Mouse (Mus musculus) forebrain, embryonic 10.5 days (tissue): ENCODE data around the gene Hcar1. TPM values are rescaled to one million over a fixed set of nuclear protein-coding genes. Genes with fewer than 3 reads are reported as not detected.

Experiments used
- DNase-seq: peaks from one replicate; pipeline ENCODE4 v3.0.0-alpha.2; 2017; ENCODE audit warnings: low spot score; ENCODE audit errors: extremely low spot score
- H3K27ac ChIP-seq: fragments of 300-500 bp; sonication (generic); 2 replicates; pipeline ENCODE4 v1.5.1; 2016; ENCODE audit warnings: mild to moderate bottlenecking
- H3K27me3 ChIP-seq: fragments of 300-500 bp; sonication (generic); 2 replicates; pipeline ENCODE4 v1.6.1; 2016; ENCODE audit warnings: mild to moderate bottlenecking; ENCODE audit not compliant: poor library complexity, severe bottlenecking
- H3K36me3 ChIP-seq: fragments of 300-500 bp; sonication (generic); replicated peaks from 2 replicates; pipeline ENCODE4 v1.6.1; 2016; ENCODE audit warnings: mild to moderate bottlenecking, moderate library complexity
- H3K4me1 ChIP-seq: fragments of 300-500 bp; sonication (generic); 2 replicates; pipeline ENCODE4 v1.6.1; 2016
- H3K4me3 ChIP-seq: fragments of 300-500 bp; sonication (generic); 2 replicates; pipeline ENCODE4 v1.5.1; 2016; ENCODE audit warnings: mild to moderate bottlenecking, moderate library complexity
- H3K9me3 ChIP-seq: fragments of 300-500 bp; sonication (generic); 2 replicates; pipeline ENCODE4 v1.6.1; 2016; ENCODE audit warnings: mild to moderate bottlenecking, moderate library complexity
- WGBS: fragments of 180-500 bp; shearing (Covaris S2); methylation state at CpG from one replicate; pipeline ENCODE4 v1.1.7; 2016; 5-methylcytosine and 5-hydroxymethylcytosine counted together
- polyA plus RNA-seq: library from polyadenylated mRNA; unstranded; fragments of >200 nt; fragmentation: Nextera tagmentation; extraction: Ambion mirVana; gene quantifications from 2 replicates; pipeline ENCODE4 v1.2.1, GENCODE M21; 2016

Hcar1 gene
- polyA plus RNA-seq, 1 experiment from 2014 or later, result not detected

DNA sequence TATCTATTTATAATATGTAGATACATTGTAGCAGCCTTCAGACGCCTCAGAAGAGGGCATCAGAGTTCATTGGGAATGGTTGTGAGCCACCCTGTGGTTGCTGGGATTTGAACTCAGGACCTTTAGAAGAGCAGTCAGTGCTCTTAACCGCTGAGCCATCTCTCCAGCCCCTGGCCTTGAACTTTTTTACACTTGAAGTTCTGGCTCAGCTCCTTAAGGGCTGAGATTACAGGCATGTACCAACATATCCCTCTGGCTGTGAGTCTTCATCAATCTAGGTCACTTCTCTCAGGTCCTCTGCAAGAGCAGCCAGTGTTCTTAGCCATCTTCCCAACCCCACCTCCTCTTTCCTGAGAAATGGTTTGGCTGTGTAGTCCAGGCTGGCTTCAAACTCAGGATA lies 10.5 kb upstream of the Hcar1 start:
- no peak overlapping the region for H3K27ac ChIP-seq
- H3K36me3 ChIP-seq, result no peaks in the 10 kb centered on the region
- H3K4me3 ChIP-seq, result no peak overlapping the region
- H3K27me3 ChIP-seq, result no peaks in the 10 kb centered on the region
- H3K9me3 ChIP-seq, result no peaks in the 10 kb centered on the region
- no peaks in the 10 kb centered on the region for H3K4me1 ChIP-seq
- WGBS, result 82% methylated on average over 2 of the region's 2 CpGs
- DNase-seq, result no peak

DNA sequence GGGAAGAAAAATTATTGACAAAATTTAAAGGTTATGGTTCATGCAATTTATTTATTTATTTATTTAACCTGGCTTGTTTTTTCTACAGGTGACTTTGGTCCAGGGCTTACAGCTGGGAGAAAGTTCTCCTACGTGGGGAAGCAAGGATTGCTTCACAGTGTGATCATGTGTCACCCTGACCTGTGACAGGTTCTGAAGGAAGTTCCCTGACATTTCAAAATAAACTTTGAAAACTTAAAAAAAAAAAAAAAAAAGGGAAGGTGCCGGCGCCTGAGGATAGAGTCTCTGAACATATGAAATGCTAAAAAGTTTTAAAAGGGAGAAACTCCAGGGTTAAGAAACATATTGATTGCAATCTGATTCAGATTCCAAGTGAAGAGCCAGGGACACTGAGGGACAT lies 6.5 kb upstream of the Hcar1 start:
- no peaks in the 10 kb centered on the region for H3K36me3 ChIP-seq
- H3K27ac ChIP-seq, result no peak overlapping the region
- no peaks in the 10 kb centered on the region for H3K27me3 ChIP-seq
- no peaks in the 10 kb centered on the region for H3K4me1 ChIP-seq
- no peak for DNase-seq
- 88% methylated on average over 3 of the region's 3 CpGs for WGBS
- no peaks in the 10 kb centered on the region for H3K9me3 ChIP-seq
- H3K4me3 ChIP-seq, result no peak overlapping the region

DNA sequence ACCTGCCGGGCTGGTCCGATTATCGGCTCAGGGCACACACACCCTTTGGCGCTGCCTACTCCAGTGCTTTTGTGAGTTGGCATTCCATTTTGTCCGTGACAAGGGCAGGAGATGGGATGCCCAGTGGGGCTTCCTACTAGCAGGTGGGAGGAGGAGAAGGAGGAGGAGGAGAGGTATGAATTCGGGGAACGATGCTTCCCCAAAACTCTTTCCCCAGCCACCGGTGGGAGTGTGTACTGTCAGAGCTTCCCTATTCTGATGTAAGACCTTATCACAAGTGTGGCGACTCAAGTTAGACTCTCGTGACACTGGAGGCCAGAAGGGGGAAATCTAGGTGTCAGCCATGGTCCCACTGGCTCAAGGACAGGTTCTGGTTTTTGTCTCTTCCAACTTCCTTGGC lies 4.5 kb upstream of the Hcar1 start:
- 85% methylated on average over 10 of the region's 10 CpGs for WGBS
- no peak for DNase-seq

DNA sequence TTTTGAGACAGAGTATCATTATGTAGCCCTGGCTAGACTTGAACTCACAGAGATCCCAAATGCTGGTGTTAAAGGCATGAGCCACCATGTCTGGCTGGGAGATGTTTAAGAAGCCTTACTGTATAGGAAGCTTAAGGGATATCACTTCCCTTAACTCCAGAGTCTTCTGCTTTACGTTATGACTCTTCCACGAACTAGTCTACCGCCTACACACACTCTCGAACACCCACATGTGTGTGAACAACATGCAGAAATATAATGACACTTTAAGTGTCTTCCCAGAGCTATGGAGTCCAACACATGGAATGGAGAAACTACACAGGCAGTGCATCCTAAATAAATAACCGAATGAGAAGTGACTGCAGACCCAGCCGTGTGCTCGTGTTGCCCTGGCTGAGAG lies 4.1 kb upstream of the Hcar1 start:
- Histone ChIP-seq H3K4me3 (no peak overlapping the region), H3K9me3 (no peaks in the 10 kb centered on the region), H3K27me3 (no peaks in the 10 kb centered on the region), H3K4me1 (no peaks in the 10 kb centered on the region), H3K27ac (no peak overlapping the region), H3K36me3 (no peaks in the 10 kb centered on the region)
- no peak for DNase-seq
- 87% methylated on average over 7 of the region's 7 CpGs for WGBS

More for the DNA sequence above, 4.5 kb upstream of the Hcar1 start:
- no peaks in the 10 kb centered on the region for H3K36me3 ChIP-seq
- no peaks in the 10 kb centered on the region for H3K4me1 ChIP-seq
- H3K27me3 ChIP-seq, result no peaks in the 10 kb centered on the region
- H3K9me3 ChIP-seq, result no peaks in the 10 kb centered on the region
- no peak overlapping the region for H3K27ac ChIP-seq
- H3K4me3 ChIP-seq, result no peak overlapping the region

DNA sequence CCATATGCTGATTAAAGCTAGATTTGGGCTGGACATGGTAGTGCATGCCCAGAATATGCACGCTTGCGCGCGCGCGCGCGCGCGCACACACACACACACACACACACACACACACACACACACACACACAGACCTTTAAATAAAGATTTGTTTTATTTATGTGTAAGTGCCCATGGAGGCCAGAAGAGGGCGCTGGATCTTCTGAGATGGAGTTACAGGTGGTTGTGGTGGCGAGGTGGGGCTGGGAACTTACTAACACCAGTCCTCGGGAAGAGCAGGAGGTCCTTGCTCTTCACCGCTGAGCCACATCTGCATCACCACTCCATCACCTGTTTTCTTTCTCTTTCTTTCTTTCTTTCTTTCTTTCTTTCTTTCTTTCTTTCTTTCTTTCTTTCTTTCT lies 958 bp upstream of the Hcar1 start:
- no peak for DNase-seq
- H3K4me3 ChIP-seq, result no peak overlapping the region
- 81% methylated on average over 14 of the region's 14 CpGs for WGBS
- peaks cover 5% of the 10 kb centered on the region; the same call in 1 of the 2 replicates for H3K4me1 ChIP-seq
- H3K27me3 ChIP-seq, result no peaks in the 10 kb centered on the region
- H3K9me3 ChIP-seq, result no peaks in the 10 kb centered on the region
- no peak overlapping the region for H3K27ac ChIP-seq
- no peaks in the 10 kb centered on the region for H3K36me3 ChIP-seq

DNA sequence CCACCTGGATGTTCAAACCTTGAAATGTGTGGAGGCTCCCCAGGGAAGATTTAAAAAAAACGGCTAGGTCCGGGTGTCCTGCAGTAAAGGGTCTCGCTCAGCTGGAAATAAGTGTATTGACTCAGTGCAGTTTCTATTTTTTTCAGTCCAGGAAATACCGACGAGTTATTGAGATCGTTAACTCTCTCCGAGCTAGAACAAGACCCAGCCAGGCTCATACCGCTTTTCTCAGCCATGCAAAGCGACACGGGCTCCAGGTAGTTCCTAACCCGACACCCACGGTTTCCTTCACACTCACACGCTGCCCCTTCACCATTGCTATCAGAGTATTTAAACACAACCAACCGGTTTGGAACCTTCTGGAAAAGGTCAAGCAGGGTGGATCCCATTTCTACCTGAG lies 1.8 kb downstream of the Hcar1 start:
- peaks cover 5% of the 10 kb centered on the region; the same call in 1 of the 2 replicates for H3K4me1 ChIP-seq
- no peaks in the 10 kb centered on the region for H3K36me3 ChIP-seq
- H3K9me3 ChIP-seq, result no peaks in the 10 kb centered on the region
- H3K4me3 ChIP-seq, result no peak overlapping the region
- 84% methylated on average over 14 of the region's 14 CpGs for WGBS
- H3K27ac ChIP-seq, result no peak overlapping the region
- no peak for DNase-seq
- H3K27me3 ChIP-seq, result no peaks in the 10 kb centered on the region

DNA sequence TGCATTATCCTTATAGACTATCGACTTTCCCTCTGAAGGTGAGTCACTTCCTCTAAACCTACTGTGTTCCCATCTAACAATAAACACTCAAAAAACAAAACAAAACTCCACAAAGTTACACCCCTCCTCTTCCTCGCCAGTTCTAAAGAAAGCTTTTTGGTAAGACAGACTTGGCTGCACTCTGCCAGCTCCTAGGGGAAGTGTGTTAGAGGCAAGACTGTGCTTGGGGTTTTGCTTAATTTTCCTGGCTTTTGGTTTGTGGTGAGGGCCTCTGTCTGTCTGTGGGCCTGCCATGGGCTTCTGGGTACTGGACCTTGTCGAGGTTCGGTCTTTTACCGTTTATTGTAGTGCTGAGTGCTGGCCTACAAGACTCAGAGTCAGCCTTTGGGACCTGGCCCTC lies 5.6 kb downstream of the Hcar1 start:
- 89% methylated on average over 5 of the region's 5 CpGs for WGBS
- H3K4me1 ChIP-seq, result peaks cover 5% of the 10 kb centered on the region; the same call in 1 of the 2 replicates

DNA sequence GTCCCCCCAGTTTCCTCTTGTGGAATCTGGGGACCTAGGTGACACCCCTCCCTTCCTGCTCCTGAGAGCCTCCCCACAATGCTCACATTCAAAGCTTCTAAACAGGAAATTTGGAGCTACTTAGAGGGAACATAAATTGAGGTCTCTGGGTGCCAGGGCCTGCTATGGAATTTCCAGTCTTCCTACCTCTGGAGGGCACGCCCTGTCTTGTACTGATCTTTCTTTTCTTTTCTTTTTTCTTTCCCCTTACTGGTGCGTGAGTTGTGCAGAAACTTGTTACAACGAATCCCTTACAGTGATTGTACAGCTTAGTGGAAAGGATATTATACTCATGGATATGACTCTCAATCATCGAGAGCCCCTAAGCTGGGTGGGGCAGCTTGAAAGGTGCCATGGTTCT lies 10.2 kb downstream of the Hcar1 start:
- Histone ChIP-seq H3K4me3 (no peak overlapping the region), H3K27me3 (no peaks in the 10 kb centered on the region), H3K4me1 (no peaks in the 10 kb centered on the region), H3K27ac (no peak overlapping the region), H3K36me3 (no peaks in the 10 kb centered on the region), H3K9me3 (no peaks in the 10 kb centered on the region)
- no peak for DNase-seq
- WGBS, result 91% methylated on average over 4 of the region's 4 CpGs

More for the DNA sequence above, 5.6 kb downstream of the Hcar1 start:
- Histone ChIP-seq H3K27ac (no peak overlapping the region), H3K9me3 (no peaks in the 10 kb centered on the region), H3K4me3 (no peak overlapping the region), H3K36me3 (no peaks in the 10 kb centered on the region), H3K27me3 (no peaks in the 10 kb centered on the region)
- DNase-seq, result no peak

DNA sequence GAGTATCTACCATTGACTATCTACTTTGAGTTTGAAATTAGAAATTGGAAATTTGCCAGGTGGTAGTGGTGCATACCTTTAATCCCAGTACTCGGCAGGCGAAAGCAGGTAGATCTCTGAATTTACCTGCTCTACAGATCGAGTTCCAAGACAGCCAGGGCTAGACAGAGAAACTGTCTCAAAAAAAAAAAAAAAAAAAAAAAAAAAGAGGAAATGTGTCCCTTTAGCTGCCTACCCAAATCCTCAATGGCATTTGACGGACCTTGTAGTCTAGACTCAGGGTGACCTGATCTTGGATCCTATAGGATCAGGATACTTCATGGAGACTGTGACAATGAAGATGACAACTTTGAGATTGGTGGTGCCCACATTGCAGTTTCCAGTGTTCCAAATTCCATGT lies 13.4 kb downstream of the Hcar1 start:
- no peak overlapping the region for H3K27ac ChIP-seq
- H3K36me3 ChIP-seq, result no peaks in the 10 kb centered on the region
- no peak for DNase-seq
- WGBS, result 94% methylated on average over 4 of the region's 4 CpGs
- H3K9me3 ChIP-seq, result no peaks in the 10 kb centered on the region
- H3K4me1 ChIP-seq, result no peaks in the 10 kb centered on the region
- no peak overlapping the region for H3K4me3 ChIP-seq
- no peaks in the 10 kb centered on the region for H3K27me3 ChIP-seq

DNA sequence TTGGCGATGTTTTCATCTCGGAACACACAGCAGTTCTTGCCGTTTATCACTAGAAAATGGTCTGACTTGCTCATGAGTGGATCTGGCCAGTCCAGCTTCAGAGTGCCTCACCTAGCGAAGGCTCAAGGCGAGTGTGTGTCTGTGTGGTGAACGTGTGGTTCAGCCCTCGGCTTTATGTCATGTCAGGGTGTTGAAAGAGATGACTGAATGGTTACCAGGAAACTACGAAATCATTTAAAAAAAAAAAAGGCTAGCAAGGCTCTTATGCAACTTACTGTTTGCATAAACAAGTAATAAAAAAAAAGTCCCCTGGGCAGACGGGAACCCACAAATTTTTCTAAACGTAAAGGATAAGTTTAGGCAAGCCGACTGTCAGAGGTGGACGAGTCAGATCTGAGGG lies 14.5 kb downstream of the Hcar1 start, which contains the start of gene Hcar2:
Hcar2 (minus strand) TSS at position 135 of the 400 bp plus-strand sequence.
- 94% methylated on average over 12 of the region's 12 CpGs for WGBS
- Histone ChIP-seq H3K27me3 (no peaks in the 10 kb centered on the region), H3K4me3 (no peak within 1 kb of the TSS), H3K36me3 (no peaks in the 10 kb centered on the region), H3K4me1 (no peaks in the 10 kb centered on the region), H3K27ac (no peak within 1 kb of the TSS), H3K9me3 (no peaks in the 10 kb centered on the region)
- DNase-seq, result no peak

DNA sequence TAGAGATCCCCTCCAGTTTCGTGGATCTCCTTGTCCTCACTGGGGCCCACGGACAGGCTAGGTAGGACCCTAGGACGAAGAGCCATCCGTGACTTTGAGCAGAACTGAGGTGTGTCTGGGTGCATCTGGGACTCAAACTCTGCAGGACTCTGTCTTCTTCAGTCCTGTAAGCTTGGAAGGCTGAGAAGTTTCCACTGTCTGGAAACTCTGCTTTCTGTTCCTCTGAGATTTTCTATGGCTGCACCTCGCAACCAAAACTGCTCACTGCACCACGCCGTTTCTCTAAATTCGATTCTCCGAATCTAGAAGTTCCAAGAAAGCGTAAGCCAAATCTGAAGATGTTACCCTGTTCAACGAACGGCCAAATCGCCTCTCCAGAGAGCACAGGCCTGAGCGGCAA lies 15.9 kb downstream of the Hcar1 start:
- no peak for DNase-seq
- Histone ChIP-seq H3K36me3 (no peaks in the 10 kb centered on the region), H3K27me3 (no peaks in the 10 kb centered on the region), H3K4me3 (no peak overlapping the region), H3K9me3 (no peaks in the 10 kb centered on the region), H3K4me1 (peaks cover 6% of the 10 kb centered on the region; the same call in 1 of the 2 replicates), H3K27ac (no peak overlapping the region)
- 92% methylated on average over 14 of the region's 14 CpGs for WGBS

DNA sequence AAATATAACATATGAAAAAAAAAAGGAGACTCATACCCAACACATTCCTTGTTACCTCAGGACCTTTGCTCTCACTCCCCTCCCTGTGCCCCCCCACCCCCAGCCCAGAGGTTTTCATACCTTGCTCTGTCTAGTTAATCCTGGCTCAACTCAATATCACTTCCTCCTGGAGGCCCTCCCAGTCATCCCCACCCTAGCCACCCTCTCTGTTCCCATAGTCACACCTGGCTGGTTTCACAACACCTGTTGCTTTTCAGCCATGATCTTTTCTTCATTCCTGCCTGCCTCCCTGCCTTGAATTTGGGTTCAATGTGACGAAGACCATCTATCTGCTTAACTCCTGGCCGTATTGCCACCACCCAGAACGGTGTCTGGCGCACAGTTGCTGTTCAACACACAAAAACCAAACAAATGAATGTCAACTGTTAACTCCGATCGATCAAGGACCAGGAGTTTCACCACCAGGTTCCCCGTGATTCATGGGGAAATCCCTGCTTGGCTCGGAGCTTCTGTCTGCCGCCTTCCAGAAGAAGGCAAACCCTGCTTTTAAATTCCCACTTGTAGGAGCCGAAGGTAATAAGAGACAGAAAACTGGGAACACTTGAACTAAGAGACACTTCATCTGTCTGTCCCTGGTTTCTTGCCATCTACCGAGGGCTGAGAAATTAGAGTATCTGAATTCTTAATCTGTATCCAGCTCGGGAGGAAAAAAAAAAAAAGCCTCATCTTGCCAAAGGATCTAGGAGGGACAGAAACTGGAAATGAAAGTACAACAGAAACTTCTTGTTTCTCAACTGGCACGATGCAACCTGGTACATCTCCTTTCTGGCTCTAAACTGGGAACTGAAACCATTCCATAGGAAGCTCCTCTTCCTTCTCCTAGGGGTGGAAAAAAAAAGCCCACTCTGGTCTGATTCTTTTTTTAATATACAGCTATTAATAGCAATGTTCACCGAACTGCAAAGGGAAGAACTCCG lies 17.2 kb downstream of the Hcar1 start:
- Histone ChIP-seq H3K4me1 (peaks cover 7% of the 10 kb centered on the region; the same call in 1 of the 2 replicates), H3K9me3 (no peaks in the 10 kb centered on the region), H3K36me3 (no peaks in the 10 kb centered on the region), H3K27ac (no peak overlapping the region), H3K4me3 (no peak overlapping the region), H3K27me3 (no peaks in the 10 kb centered on the region)
- WGBS, result 90% methylated on average over 15 of the region's 15 CpGs
- DNase-seq, result no peak

DNA sequence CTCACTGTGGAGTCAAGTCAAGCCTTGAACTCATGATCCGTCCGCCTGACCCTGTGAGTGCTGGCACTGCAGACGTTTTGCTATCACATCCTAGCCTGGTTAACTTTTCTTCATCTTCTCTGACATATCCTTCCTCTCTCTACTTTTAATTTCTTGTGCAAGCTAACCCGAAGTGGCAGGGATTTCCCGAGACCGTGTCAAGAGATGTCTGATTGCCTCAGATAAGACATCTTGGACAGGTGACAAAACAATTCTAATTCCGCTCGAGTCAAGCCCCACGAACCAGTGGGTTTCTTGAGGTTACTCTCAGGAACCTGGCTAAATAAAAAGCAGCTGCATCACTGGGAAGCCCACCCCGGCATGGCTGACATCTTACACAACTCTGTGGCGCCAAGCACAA lies 21.0 kb downstream of the Hcar1 start:
- 0 out of 2 replicates have a peak, but pooled peaks cover 6% of the 10 kb centered on the region for H3K9me3 ChIP-seq
- H3K4me1 ChIP-seq, result peaks cover 7% of the 10 kb centered on the region; the same call in 1 of the 2 replicates
- H3K4me3 ChIP-seq, result no peak overlapping the region
- 84% methylated on average over 11 of the region's 11 CpGs for WGBS
- H3K27ac ChIP-seq, result no peak overlapping the region
- DNase-seq, result no peak
- no peaks in the 10 kb centered on the region for H3K36me3 ChIP-seq
- H3K27me3 ChIP-seq, result no peaks in the 10 kb centered on the region
